Mouse (Mus musculus) ES-E14 (cell line): Measurements from ENCODE around the gene Asb13. TPM values are rescaled to one million over a fixed set of nuclear protein-coding genes. Genes with fewer than 3 reads are reported as not detected.

Source experiments
- DNase-seq: peaks from one replicate; pipeline ENCODE4 v3.0.0-alpha.2; 2013; ENCODE audit warnings: low read depth, low spot score
- H3K27ac ChIP-seq: 2 replicates; pipeline ENCODE4 v1.5.1; 2012; ENCODE audit warnings: low read depth, mild to moderate bottlenecking, low read length, moderate library complexity, mixed read lengths; ENCODE audit not compliant: poor library complexity, insufficient read depth, severe bottlenecking
- H3K36me3 ChIP-seq: 2 replicates; pipeline ENCODE4 v1.6.1; 2012; ENCODE audit warnings: mild to moderate bottlenecking, low read length, moderate library complexity, mixed read lengths; ENCODE audit not compliant: control insufficient read depth, poor library complexity, insufficient read depth, severe bottlenecking
- H3K4me1 ChIP-seq, 2 experiments: fragments of 150-350 bp in 1 of 2; sonication (generic) in 1 of 2; 2 replicates each; pipeline ENCODE4 v1.6.1; 2012; ENCODE audit warnings: low read length in 2 of 2, mild to moderate bottlenecking in 1 of 2, mixed read lengths in 1 of 2; ENCODE audit not compliant: control insufficient read depth in 2 of 2, insufficient read depth in 2 of 2, poor library complexity in 1 of 2
- H3K4me3 ChIP-seq, 2 experiments: fragments of 150-350 bp in 1 of 2; sonication (generic) in 1 of 2; 2 replicates each; pipeline ENCODE4 v1.5.1; 2012; ENCODE audit warnings: low read length in 2 of 2, low read depth in 1 of 2, mild to moderate bottlenecking in 1 of 2, mixed read lengths in 1 of 2; ENCODE audit not compliant: insufficient read depth in 1 of 2, poor library complexity in 1 of 2, severe bottlenecking in 1 of 2
- H3K9ac ChIP-seq: 2 replicates; pipeline ENCODE4 v1.6.1; 2012; ENCODE audit warnings: low read depth, mild to moderate bottlenecking, low read length, mixed read lengths; ENCODE audit not compliant: poor library complexity, insufficient read depth, severe bottlenecking
- H3K9me3 ChIP-seq: fragments of 150-350 bp; sonication (generic); 2 replicates; pipeline ENCODE4 v1.6.1; 2012; ENCODE audit warnings: low read depth, mild to moderate bottlenecking, low read length; ENCODE audit not compliant: control insufficient read depth, insufficient read depth
- CHD2 ChIP-seq: IDR thresholded peaks from 2 replicates; pipeline ENCODE4 v1.6.1; 2014; ENCODE audit warnings: mild to moderate bottlenecking, low read depth, low read length, inconsistent platforms
- HCFC1 ChIP-seq: IDR thresholded peaks from 2 replicates; pipeline ENCODE4 v1.6.1; 2012; ENCODE audit warnings: low read length, inconsistent platforms, borderline replicate concordance; ENCODE audit not compliant: insufficient read depth
- MAFK ChIP-seq: IDR thresholded peaks from 2 replicates; pipeline ENCODE4 v1.6.1; 2014; ENCODE audit warnings: mild to moderate bottlenecking, low read depth, low read length, inconsistent platforms; ENCODE audit not compliant: insufficient read depth
- ZC3H11A ChIP-seq: IDR thresholded peaks from 2 replicates; pipeline ENCODE4 v1.6.1; 2012; ENCODE audit warnings: low read depth, mild to moderate bottlenecking, inconsistent platforms, low read length, borderline replicate concordance
- ZNF384 ChIP-seq: IDR thresholded peaks from 2 replicates; pipeline ENCODE4 v1.6.1; 2012; ENCODE audit warnings: low read depth, low read length, inconsistent platforms
- in situ Hi-C, 2 experiments: fragments of 600-800 bp; cut with MboI; formaldehyde crosslinking; loops; one replicate each; pipeline ENCODE4 v1.15.1; 2025; ENCODE audit warnings: low sequenced_read_pairs in 2 of 2, inconsistent platforms in 1 of 2; ENCODE audit not compliant: unreplicated experiment in 2 of 2
- total RNA-seq: library from RNA; depleted of rRNA; stranded (reverse); fragments of 300-350 nt; gene quantifications from 2 replicates; pipeline ENCODE4 v1.2.3, GENCODE M21; 2012

The Asb13 gene
- total RNA-seq, 1 experiment: 2.3 TPM

DNA sequence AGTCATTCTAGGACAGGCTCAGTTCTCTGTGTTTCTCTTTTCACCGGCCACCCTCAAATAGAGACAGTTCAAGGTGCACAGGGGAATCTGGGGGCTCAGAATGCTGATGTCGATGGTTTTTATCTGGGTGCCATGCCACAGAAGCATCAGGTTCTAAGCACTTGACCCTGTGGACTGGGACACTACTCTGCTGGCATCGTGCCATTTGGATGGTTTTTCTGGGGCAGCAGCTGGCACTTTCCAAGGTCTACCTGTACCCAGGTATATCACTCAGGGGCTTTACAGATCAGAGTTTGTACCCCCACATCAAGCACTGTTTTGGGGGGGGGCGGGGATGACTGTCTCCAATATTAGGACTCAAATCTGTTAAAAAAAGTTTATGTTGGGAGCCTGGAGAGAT lies 16.7 kb downstream of the Asb13 start:
- no peak for TF ChIP-seq ZNF384
- TF ChIP-seq CHD2: no peak
- TF ChIP-seq ZC3H11A: no peak
- TF ChIP-seq HCFC1: no peak
- TF ChIP-seq MAFK: no peak
- no peak overlapping the region for H3K27ac ChIP-seq
- H3K9ac ChIP-seq: no peak overlapping the region
- no peaks in the 10 kb centered on the region for H3K36me3 ChIP-seq
- no peak overlapping the region for H3K4me3 ChIP-seq
- DNase-seq: no peak
- in situ Hi-C loops: loop anchor here in 1 of 2 experiments (25.0 kb wide), 1 partner anchor 237 kb away; no protein-coding TSS in a partner anchor
- no peaks in the 10 kb centered on the region for H3K9me3 ChIP-seq
- no peaks in the 10 kb centered on the region for H3K4me1 ChIP-seq

DNA sequence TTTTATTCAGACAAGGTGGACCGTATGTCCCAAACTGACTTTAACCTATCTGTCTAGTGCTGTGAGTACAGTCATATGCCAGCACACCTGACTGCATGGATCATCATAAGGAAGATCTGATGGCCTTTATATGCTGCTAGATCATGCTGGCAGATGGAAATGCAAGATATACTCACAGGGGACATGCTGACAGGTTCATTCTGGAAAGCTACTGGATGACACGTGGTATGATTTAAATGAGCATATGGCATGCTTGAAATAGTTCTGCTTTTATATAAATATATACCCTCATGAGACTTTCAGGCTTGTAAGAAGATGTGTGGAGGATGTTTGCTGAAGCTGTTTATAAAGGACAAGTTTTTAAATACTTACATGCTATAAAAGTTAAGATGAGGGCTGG lies 20.6 kb downstream of the Asb13 start:
- no peak overlapping the region for H3K9ac ChIP-seq
- no peaks in the 10 kb centered on the region for H3K36me3 ChIP-seq
- H3K4me3 ChIP-seq: no peak overlapping the region
- no peak for DNase-seq
- H3K9me3 ChIP-seq: no peaks in the 10 kb centered on the region
- H3K27ac ChIP-seq: no peak overlapping the region
- H3K4me1 ChIP-seq: no peaks in the 10 kb centered on the region
- no peak for TF ChIP-seq ZNF384
- in situ Hi-C loops: loop anchor here in 1 of 2 experiments (25.0 kb wide), 1 partner anchor 233 kb away; no protein-coding TSS in a partner anchor

DNA sequence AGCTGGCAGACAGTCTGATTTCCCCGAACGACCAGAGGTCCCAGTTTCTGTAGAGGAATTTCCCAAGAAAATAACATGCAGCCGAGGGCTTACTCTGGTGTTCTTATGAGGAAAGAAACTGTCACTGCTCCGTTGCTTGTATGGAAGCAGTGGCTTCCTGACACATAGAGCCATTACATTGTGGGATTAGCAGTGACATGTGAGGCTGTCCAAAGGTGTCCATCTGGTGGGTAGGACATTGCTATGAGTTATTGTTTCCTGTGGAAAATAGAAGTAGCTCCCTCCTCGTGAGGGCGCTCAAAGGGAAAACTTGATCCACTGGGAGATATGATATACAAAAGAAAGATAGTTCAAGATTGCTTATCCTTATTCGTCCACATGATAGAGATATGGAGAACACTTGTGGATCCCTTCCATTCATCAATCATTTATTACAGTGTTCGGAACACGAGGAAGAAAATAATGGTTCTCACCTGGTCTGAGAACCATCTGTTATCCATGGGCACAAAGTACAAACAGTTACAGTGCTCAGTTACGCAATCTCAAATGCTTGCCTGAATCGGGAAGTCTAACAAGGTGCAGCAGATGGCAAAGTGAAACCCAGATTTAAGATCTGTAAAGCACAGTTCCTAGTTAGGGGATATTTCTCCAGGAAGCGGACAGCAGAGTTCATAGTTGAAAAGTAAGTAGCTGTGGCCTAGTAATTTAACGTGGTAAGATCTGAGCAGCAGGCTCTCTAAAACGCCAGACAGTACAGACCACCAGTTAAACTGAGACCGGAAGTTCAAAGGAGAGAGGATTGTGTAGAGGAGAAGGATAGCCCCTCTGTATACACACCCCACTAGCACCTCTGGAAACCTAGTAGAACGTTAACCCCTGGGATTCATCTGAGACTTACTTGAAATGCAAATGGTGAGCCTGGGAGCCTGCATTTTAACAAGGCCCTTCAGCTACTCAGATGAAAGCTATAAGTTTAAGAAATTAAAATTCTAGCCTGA lies 25.6 kb downstream of the Asb13 start:
- Histone ChIP-seq H3K27ac (no peak overlapping the region), H3K4me1 (no peaks in the 10 kb centered on the region), H3K4me3 (no peak overlapping the region), H3K9ac (no peak overlapping the region), H3K9me3 (no peaks in the 10 kb centered on the region), H3K36me3 (no peaks in the 10 kb centered on the region)
- in situ Hi-C loops: loop anchor here in 1 of 2 experiments (10.0 to 25.0 kb wide), 2 partner anchors 228 to 345 kb away; no protein-coding TSS in a partner anchor
- no peak for DNase-seq
- no peak for TF ChIP-seq ZC3H11A
- TF ChIP-seq ZNF384: no peak
- no peak for TF ChIP-seq CHD2
- TF ChIP-seq MAFK: no peak
- no peak for TF ChIP-seq HCFC1

DNA sequence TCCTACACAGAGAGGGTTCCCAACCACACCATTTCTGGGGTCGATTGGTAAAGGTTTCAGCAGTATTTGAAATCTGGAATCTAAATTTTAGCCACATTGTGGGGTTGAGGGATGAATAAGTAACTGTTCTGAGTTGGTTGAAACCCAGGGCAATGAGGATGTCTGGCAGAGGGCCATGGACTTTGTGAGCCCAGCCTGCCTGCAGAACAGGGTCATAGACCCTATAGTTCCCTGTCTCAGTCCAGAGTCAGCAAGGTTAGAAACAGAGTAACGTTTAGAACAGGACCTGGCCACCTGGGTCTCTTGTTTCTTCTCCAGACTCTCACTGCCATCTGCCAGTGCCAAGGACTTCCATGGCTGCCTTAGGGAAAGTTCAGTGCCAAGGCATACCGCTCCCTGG lies 30.4 kb downstream of the Asb13 start:
- TF ChIP-seq CHD2 (no peak), ZC3H11A (no peak), ZNF384 (no peak), MAFK (no peak), HCFC1 (no peak)
- Histone ChIP-seq H3K27ac (no peak overlapping the region), H3K4me1 (no peaks in the 10 kb centered on the region), H3K36me3 (no peaks in the 10 kb centered on the region), H3K4me3 (no peak overlapping the region), H3K9ac (no peak overlapping the region), H3K9me3 (no peaks in the 10 kb centered on the region)
- in situ Hi-C loops: loop anchor here in 1 of 2 experiments (10.0 to 25.0 kb wide), 2 partner anchors 223 to 341 kb away; no protein-coding TSS in a partner anchor
- no peak for DNase-seq
